Mouse (Mus musculus) spleen, adult 10 weeks (tissue): ENCODE measurements around the gene 2810459M11Rik. TPM values are rescaled to one million over a fixed set of nuclear protein-coding genes. Genes with fewer than 3 reads are reported as not detected.

ENCODE experiments used
- polyA plus RNA-seq: library from polyadenylated mRNA; stranded (reverse); fragments of 350-450 nt; fragmentation: Illumina TruSeq; extraction: RNeasy Lipid Tissue Mini Kit (QIAGEN cat#74804); gene quantifications from one replicate; pipeline ENCODE4 v1.2.3, GENCODE M21; 2015; ENCODE audit warnings: low replicate concordance; ENCODE audit not compliant: insufficient read depth

The 2810459M11Rik gene
- not detected for polyA plus RNA-seq

DNA sequence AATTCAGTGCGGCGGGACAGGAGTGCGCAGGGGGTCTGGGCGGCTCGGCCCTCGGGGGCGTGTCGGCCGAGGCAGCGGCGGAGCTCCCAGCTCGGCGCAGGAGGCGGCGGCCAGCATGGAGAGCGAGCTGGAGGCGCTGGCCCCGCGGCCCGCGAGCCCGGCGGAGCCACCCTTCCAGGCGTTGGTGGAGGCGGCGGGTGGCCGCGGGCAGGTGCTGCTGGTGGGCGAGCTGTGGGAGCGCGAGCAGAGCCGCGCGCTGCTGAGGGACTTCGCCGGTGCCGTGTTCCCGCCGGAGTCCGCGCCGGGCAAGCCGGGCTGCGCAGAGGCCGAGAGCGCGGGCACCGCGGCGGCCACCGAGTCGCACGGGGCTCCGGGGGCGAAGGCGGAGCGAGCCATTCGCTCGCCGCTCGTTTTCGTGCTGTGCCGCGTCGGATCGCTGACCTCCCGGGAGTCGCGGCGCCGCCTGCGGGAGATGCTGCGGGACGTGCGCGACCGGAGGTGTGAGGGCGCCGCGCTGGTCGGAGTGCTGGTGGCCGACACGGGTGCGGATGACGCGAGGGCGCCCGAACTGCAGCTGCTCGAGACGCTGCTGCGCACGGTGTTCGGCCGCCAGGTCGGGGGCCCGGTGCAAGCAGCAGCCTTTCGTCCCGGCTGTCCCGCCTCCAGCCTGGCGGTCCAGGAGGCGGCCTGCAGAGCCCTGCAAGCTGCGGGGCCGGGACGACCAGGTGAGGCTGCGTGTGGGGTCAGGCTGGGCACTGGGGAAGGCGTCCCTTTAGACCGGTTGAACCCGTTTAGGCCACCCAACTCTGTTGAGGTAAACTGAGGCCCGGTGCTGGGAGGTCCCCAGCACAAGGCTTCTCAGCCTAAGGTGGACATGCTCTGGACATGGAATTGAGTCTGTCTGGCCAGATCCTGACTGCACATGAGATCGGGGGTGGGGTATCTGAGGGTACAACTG, at the start of gene 2810459M11Rik:
Gene 2810459M11Rik, plus strand, starts transcription at position 16 of the 958 bp plus-strand sequence.

DNA sequence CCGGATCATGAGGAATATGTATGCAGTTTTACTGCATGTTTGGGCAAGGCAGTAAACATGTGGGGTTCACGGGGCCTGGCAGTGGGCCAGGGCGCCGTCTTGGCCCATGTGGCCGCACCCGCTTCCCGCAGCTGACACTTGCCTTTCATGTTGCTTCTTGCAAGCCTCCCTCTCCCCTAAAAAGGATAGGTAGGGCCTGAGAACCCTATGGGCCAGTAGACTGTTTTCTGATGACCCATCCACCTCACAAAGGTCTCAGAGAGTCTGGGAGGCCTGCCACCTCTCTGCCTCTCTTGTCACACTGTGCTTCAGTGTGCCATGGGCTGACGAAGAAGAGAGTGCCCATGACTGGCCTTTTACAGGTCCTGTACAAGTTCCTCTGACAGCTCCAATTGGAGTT, 29.1 kb upstream of the 2810459M11Rik start, which contains the start of gene Spata3:
Gene Spata3, plus strand, starts transcription at position 301 of the 400 bp plus-strand sequence.

DNA sequence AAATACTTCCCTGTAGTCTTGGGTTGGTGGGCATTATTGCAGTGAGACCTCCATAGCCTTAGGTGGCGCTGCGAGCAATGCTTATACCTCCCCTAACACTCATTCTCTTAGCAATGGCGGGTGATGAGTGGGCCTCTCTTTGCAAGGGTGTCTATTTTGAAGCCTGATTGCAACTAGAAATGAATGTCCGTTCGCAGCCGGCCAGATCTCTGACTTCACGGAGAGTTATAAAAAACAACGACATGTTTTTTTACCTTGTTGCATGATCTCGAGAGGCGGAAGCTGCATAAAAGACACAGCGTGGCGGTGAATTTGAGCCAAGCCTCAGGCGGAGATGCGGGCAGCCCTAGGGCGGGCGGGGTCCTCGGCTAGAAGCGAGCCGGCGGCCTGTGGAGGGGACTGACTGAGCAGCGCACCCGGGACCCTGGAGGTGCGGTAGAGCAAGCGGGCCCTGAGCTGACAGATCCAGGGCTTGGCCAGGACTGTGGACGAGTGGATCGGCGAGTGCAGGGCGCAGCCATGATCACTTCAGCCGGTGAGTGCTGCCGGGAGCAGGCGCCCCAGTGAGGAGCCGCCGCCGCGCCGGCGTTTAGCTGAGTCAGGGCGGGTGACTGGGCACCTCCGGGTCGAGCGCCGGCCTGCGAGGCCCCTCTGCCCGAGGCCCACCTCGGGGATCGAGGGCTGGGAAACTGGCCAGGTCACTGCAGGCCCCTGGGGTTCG, 18.8 kb downstream of the 2810459M11Rik start, which contains the start of gene Psmd1:
Gene Psmd1, plus strand, starts transcription at position 117 of the 721 bp plus-strand sequence.

Other genes starting within 250 kb of the 2810459M11Rik start
- gene Itm2c, start 151.6 kb upstream of the 2810459M11Rik start, polyA plus RNA-seq, result 53.9 TPM
- gene 4933407L21Rik, start 117.4 kb upstream of the 2810459M11Rik start, polyA plus RNA-seq, result 0.17 TPM
- gene Gpr55, start 84.9 kb upstream of the 2810459M11Rik start, polyA plus RNA-seq, result 7.1 TPM
- not detected for gene Spata3, start 29.0 kb upstream of the 2810459M11Rik start, polyA plus RNA-seq
- gene Psmd1, start 18.5 kb downstream of the 2810459M11Rik start, polyA plus RNA-seq, result 79.4 TPM
- not detected for gene Htr2b, start 66.1 kb downstream of the 2810459M11Rik start, polyA plus RNA-seq
- gene Gm21972, start 87.8 kb downstream of the 2810459M11Rik start, polyA plus RNA-seq, result not detected
- 4.7 TPM for gene Armc9, start 108.9 kb downstream of the 2810459M11Rik start, polyA plus RNA-seq